Mouse (Mus musculus) embryo, embryonic 11 days (tissue): ENCODE results near the gene Tmed2.
"Not testable (repeated sequence)": the region's sequence is repeated elsewhere in the genome, so short reads cannot be mapped to it uniquely, and the experiment has no call there.

ENCODE experiments used
- DNase-seq: peaks from one replicate; pipeline ENCODE4 v3.0.0-alpha.2; 2015

Gene Tmed2

GRCm38 (mm10) chr5:124578633-124579317 lies 38.3 kb downstream of the Tmed2 start, which contains the start of the genes Eif2b1 and Gtf2h3:
Eif2b1 (minus strand) TSS chr5:124579131.
Gtf2h3 (plus strand) TSS chr5:124579140.
- peak; percentile 98 for DNase-seq

- no peak for DNase-seq
Measured at GRCm38 (mm10) chr5:124582515-124582914, 42.0 kb downstream of the Tmed2 start.

GRCm38 (mm10) chr5:124592768-124593167 lies 52.3 kb downstream of the Tmed2 start:
- no peak for DNase-seq

GRCm38 (mm10) chr5:124598224-124599174 lies 58.0 kb downstream of the Tmed2 start:
- peak; percentile 97 for DNase-seq

- DNase-seq, result not testable (repeated sequence)
Measured at GRCm38 (mm10) chr5:124599726-124600125, 59.2 kb downstream of the Tmed2 start.
